Mouse (Mus musculus) fat pad, adult 2 months (tissue): Measurements from ENCODE around the gene Gm21312.
"Not testable (repeated sequence)": the region's sequence is repeated elsewhere in the genome, so short reads cannot be mapped to it uniquely, and the experiment has no call there.

ENCODE experiments used
- DNase-seq: peaks from one replicate; pipeline ENCODE4 v3.0.0-alpha.2; 2011; ENCODE audit warnings: low read depth, low spot score; ENCODE audit errors: extremely low read depth

Gene Gm21312

DNA sequence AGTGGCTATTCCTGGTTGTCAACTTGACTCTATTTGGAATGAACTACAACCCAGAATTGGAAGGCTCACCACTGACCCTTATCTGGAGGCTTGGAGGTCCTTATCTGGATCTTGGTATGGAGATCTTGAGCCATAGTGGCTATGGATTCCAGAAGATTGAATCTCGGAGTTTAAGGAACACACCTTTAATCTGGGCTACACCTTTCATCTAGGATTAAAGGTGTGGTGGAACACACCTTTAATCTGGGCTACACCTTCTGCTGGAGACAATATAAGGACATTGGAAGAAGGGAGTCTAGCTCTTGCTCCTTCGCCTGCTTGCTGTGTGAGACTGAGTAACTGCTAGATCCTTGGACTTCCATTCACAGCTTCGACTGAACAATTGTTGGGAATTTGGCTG, at the start of gene Gm21312:
Gene Gm21312 (plus strand): TSS at position 301 of the 400 bp plus-strand sequence.
- DNase-seq, result not testable (repeated sequence)

- DNase-seq, result not testable (repeated sequence)
Measured at GRCm38 (mm10) chr10:104142687-104143086, 34.1 kb upstream of the Gm21312 start, which contains the start of gene Gm21293. TSS of gene Gm21293 (plus strand) at chr10:104142987.

GRCm38 (mm10) chr10:104151197-104151596, 25.6 kb upstream of the Gm21312 start, which contains the start of gene Gm6763:
TSS of gene Gm6763 (plus strand) at chr10:104151497.
- not testable (repeated sequence) for DNase-seq

- DNase-seq, result not testable (repeated sequence)
Measured at GRCm38 (mm10) chr10:104159706-104160105, 17.1 kb upstream of the Gm21312 start, which contains the start of gene Gm8764. TSS of gene Gm8764 (plus strand) at chr10:104160006.

DNA sequence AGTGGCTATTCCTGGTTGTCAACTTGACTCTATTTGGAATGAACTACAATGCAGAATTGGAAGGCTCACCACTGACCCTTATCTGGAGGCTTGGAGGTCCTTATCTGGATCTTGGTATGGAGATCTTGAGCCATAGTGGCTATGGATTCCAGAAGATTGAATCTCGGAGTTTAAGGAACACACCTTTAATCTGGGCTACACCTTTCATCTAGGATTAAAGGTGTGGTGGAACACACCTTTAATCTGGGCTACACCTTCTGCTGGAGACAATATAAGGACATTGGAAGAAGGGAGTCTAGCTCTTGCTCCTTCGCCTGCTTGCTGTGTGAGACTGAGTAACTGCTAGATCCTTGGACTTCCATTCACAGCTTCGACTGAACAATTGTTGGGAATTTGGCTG, 8.6 kb upstream of the Gm21312 start, which contains the start of gene Gm21304:
Gene Gm21304 (plus strand): TSS at position 301 of the 400 bp plus-strand sequence.
- not testable (repeated sequence) for DNase-seq

DNA sequence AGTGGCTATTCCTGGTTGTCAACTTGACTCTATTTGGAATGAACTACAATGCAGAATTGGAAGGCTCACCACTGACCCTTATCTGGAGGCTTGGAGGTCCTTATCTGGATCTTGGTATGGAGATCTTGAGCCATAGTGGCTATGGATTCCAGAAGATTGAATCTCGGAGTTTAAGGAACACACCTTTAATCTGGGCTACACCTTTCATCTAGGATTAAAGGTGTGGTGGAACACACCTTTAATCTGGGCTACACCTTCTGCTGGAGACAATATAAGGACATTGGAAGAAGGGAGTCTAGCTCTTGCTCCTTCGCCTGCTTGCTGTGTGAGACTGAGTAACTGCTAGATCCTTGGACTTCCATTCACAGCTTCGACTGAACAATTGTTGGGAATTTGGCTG, 8.4 kb downstream of the Gm21312 start, which contains the start of gene Gm20765:
Gene Gm20765 (plus strand): TSS at position 301 of the 400 bp plus-strand sequence.
- DNase-seq, result not testable (repeated sequence)

- not testable (repeated sequence) for DNase-seq
Measured at GRCm38 (mm10) chr10:104193742-104194141, 16.9 kb downstream of the Gm21312 start, which contains the start of gene Gm4340. TSS of gene Gm4340 (plus strand) at chr10:104194042.

- no peak for DNase-seq
Measured at GRCm38 (mm10) chr10:104209655-104210054, 32.8 kb downstream of the Gm21312 start.

- no peak for DNase-seq
Measured at GRCm38 (mm10) chr10:104210268-104210990, 33.6 kb downstream of the Gm21312 start.

GRCm38 (mm10) chr10:104214527-104214926, 37.7 kb downstream of the Gm21312 start:
- DNase-seq, result no peak

- DNase-seq, result no peak
Measured at GRCm38 (mm10) chr10:104220303-104221021, 43.6 kb downstream of the Gm21312 start.
